Mouse (Mus musculus) CH12.LX (cell line): ENCODE data around the gene Pafah2. TPM values are rescaled to one million over a fixed set of nuclear protein-coding genes. Genes with fewer than 3 reads are reported as not detected.
A peak's percentile ranks its signal among the peaks of the same experiment; 100 is the strongest.

ENCODE experiments used
- DNase-seq: peaks from one replicate; pipeline ENCODE4 v3.0.0-alpha.2; 2013; ENCODE audit errors: extremely low read depth
- H3K27ac ChIP-seq: 2 replicates; pipeline ENCODE4 v1.5.1; 2012; ENCODE audit warnings: low read depth, mild to moderate bottlenecking, control low read depth, moderate library complexity; ENCODE audit not compliant: insufficient read depth
- H3K27me3 ChIP-seq: replicated peaks from 2 replicates; pipeline ENCODE3; 2012; ENCODE audit warnings: inconsistent platforms
- H3K36me3 ChIP-seq, 2 experiments: replicated peaks in 1 of 2; 2 replicates each; pipeline versions ENCODE3 to v1.6.1; 2012; ENCODE audit warnings: inconsistent platforms in 1 of 2, low read length in 1 of 2, mild to moderate bottlenecking in 1 of 2, mixed read lengths in 1 of 2, moderate library complexity in 1 of 2; ENCODE audit not compliant: control insufficient read depth in 1 of 2, insufficient read depth in 1 of 2
- H3K4me1 ChIP-seq, 2 experiments: 2 replicates each; pipeline ENCODE4 v1.6.1; 2012; ENCODE audit warnings: inconsistent platforms in 1 of 2, moderate library complexity in 1 of 2; ENCODE audit not compliant: insufficient read depth in 2 of 2, control insufficient read depth in 1 of 2
- H3K4me2 ChIP-seq: 2 replicates; pipeline ENCODE4 v1.6.1; 2012; ENCODE audit warnings: low read depth, mild to moderate bottlenecking, control low read depth; ENCODE audit not compliant: poor library complexity, insufficient read depth, severe bottlenecking
- H3K4me3 ChIP-seq, 3 experiments: fragments of 150-350 bp in 1 of 3; sonication (generic) in 1 of 3; replicated peaks in 1 of 3; 2 replicates each; pipeline versions ENCODE3 to v1.5.1; 2011 to 2012; ENCODE audit warnings: low read depth in 2 of 3, low read length in 2 of 3, mild to moderate bottlenecking in 2 of 3, moderate library complexity in 2 of 3, control low read depth in 1 of 3, improper control_type of control experiment in 1 of 3, inconsistent platforms in 1 of 3, mixed read lengths in 1 of 3; ENCODE audit not compliant: poor library complexity in 1 of 3
- H3K79me2 ChIP-seq: replicated peaks from 2 replicates; pipeline ENCODE4 v1.6.1; 2012; ENCODE audit warnings: mild to moderate bottlenecking, moderate library complexity; ENCODE audit not compliant: control insufficient read depth, poor library complexity, insufficient read depth, severe bottlenecking; ENCODE audit errors: extremely low read depth
- H3K9ac ChIP-seq: 2 replicates; pipeline ENCODE4 v1.6.1; 2012; ENCODE audit warnings: low read depth, mild to moderate bottlenecking, control low read depth, moderate library complexity; ENCODE audit not compliant: insufficient read depth
- H3K9me3 ChIP-seq: replicated peaks from 2 replicates; pipeline ENCODE3; 2012; ENCODE audit warnings: low read length, inconsistent platforms, mixed read lengths
- CHD2 ChIP-seq: IDR thresholded peaks from 2 replicates; pipeline ENCODE4 v1.6.1; 2011; ENCODE audit warnings: low read length, improper control_type of control experiment
- CTCF ChIP-seq, 2 experiments: IDR thresholded peaks in 1 of 2; conservative IDR thresholded peaks in 1 of 2; 2 replicates each; pipeline ENCODE4 v1.5.1; 2011 to 2012; ENCODE audit warnings: low read depth in 2 of 2, low read length in 2 of 2, improper control_type of control experiment in 1 of 2, inconsistent platforms in 1 of 2, mild to moderate bottlenecking in 1 of 2, moderate library complexity in 1 of 2
- E2F4 ChIP-seq: IDR thresholded peaks from 2 replicates; pipeline ENCODE4 v1.6.1; 2011; ENCODE audit warnings: low read depth, low read length, improper control_type of control experiment; ENCODE audit not compliant: insufficient replicate concordance
- HCFC1 ChIP-seq: IDR thresholded peaks from 2 replicates; pipeline ENCODE4 v1.6.1; 2012; ENCODE audit warnings: low read depth, mild to moderate bottlenecking, inconsistent platforms, low read length, improper control_type of control experiment
- IRF4 ChIP-seq: IDR thresholded peaks from 2 replicates; pipeline ENCODE4 v1.6.1; 2014; ENCODE audit warnings: low read depth, mild to moderate bottlenecking, inconsistent platforms, low read length, improper control_type of control experiment
- JUN ChIP-seq: IDR thresholded peaks from 2 replicates; pipeline ENCODE4 v1.6.1; 2011; ENCODE audit warnings: low read depth, mild to moderate bottlenecking, low read length, improper control_type of control experiment, moderate library complexity; ENCODE audit not compliant: insufficient read depth
- JUND ChIP-seq: conservative IDR thresholded peaks from 2 replicates; pipeline ENCODE4 v1.6.1; 2011; ENCODE audit warnings: low read depth, low read length, improper control_type of control experiment
- KAT2A ChIP-seq: IDR thresholded peaks from 2 replicates; pipeline ENCODE4 v1.6.1; 2012; ENCODE audit warnings: low read length, improper control_type of control experiment, inconsistent platforms; ENCODE audit not compliant: insufficient replicate concordance
- MAFK ChIP-seq: IDR thresholded peaks from 2 replicates; pipeline ENCODE4 v1.6.1; 2011; ENCODE audit warnings: low read length, improper control_type of control experiment; ENCODE audit not compliant: insufficient replicate concordance
- MAZ ChIP-seq: IDR thresholded peaks from 2 replicates; pipeline ENCODE4 v1.6.1; 2012; ENCODE audit warnings: low read depth, mild to moderate bottlenecking, inconsistent platforms, low read length, improper control_type of control experiment, moderate library complexity
- NELFE ChIP-seq: IDR thresholded peaks from 2 replicates; pipeline ENCODE4 v1.6.1; 2011; ENCODE audit warnings: low read depth, low read length, improper control_type of control experiment
- PAX5 ChIP-seq: IDR thresholded peaks from 2 replicates; pipeline ENCODE4 v1.6.1; 2012; ENCODE audit warnings: low read length, inconsistent platforms, mixed read lengths
- POLR2A ChIP-seq: IDR thresholded peaks from 2 replicates; pipeline ENCODE4 v1.6.1; 2011; ENCODE audit warnings: low read depth, mild to moderate bottlenecking, improper control_type of control experiment, low read length
- POLR2AphosphoS2 ChIP-seq: IDR thresholded peaks from 2 replicates; pipeline ENCODE4 v1.6.1; 2011; ENCODE audit warnings: low read depth, low read length, improper control_type of control experiment
- RAD21 ChIP-seq: IDR thresholded peaks from 2 replicates; pipeline ENCODE4 v1.6.1; 2011; ENCODE audit warnings: low read depth, mild to moderate bottlenecking, low read length, improper control_type of control experiment, moderate library complexity
- SIN3A ChIP-seq: IDR thresholded peaks from 2 replicates; pipeline ENCODE4 v1.6.1; 2012; ENCODE audit warnings: low read length, improper control_type of control experiment, inconsistent platforms
- SMC3 ChIP-seq: IDR thresholded peaks from 2 replicates; pipeline ENCODE4 v1.6.1; 2011; ENCODE audit warnings: low read depth, low read length, improper control_type of control experiment
- TBP ChIP-seq: conservative IDR thresholded peaks from 2 replicates; pipeline ENCODE4 v1.6.1; 2011; ENCODE audit warnings: low read depth, low read length, improper control_type of control experiment
- TCF12 ChIP-seq: IDR thresholded peaks from 2 replicates; pipeline ENCODE4 v1.6.1; 2014; ENCODE audit warnings: low read depth, mild to moderate bottlenecking, inconsistent platforms, low read length, improper control_type of control experiment
- UBTF ChIP-seq: IDR thresholded peaks from 2 replicates; pipeline ENCODE4 v1.6.1; 2012; ENCODE audit warnings: low read depth, mild to moderate bottlenecking, inconsistent platforms, low read length, improper control_type of control experiment, moderate library complexity
- ZMIZ1 ChIP-seq: IDR thresholded peaks from 2 replicates; pipeline ENCODE4 v1.6.1; 2012; ENCODE audit warnings: low read depth, mild to moderate bottlenecking, inconsistent platforms, low read length, improper control_type of control experiment
- ZNF384 ChIP-seq: IDR thresholded peaks from 2 replicates; pipeline ENCODE4 v1.6.1; 2012; ENCODE audit warnings: low read depth, low read length, improper control_type of control experiment, inconsistent platforms
- dilution Hi-C: fragments of 300-500 bp; cut with MboI; formaldehyde crosslinking; loops from 2 replicates; pipeline ENCODE4 v1.14.3; 2020; ENCODE audit warnings: low sequenced_read_pairs; ENCODE audit not compliant: extremely low pct_unique_long_range_greater_than_20kb, extremely low pct_ligation_motif_present
- in situ Hi-C: fragments of 300-500 bp; cut with MboI; formaldehyde crosslinking; loops from 3 replicates; pipeline ENCODE4 v1.14.3; 2019; ENCODE audit warnings: low sequenced_read_pairs, low pct_ligation_motif_present, low pct_unique_long_range_greater_than_20kb, mixed read lengths
- polyA plus RNA-seq: library from polyadenylated mRNA; unstranded; fragments of >175 nt; gene quantifications from 2 replicates; pipeline ENCODE4 v1.2.1, GENCODE M21; 2012; ENCODE audit warnings: low read depth; ENCODE audit not compliant: insufficient read length
- total RNA-seq, 2 experiments: library from RNA; depleted of rRNA; stranded (reverse); fragments of 300-350 nt in 1 of 2; fragments of >200 nt in 1 of 2; gene quantifications; 2 replicates each; pipeline ENCODE4 v1.2.3; 2012 to 2014

Gene Pafah2
- total and polyA plus RNA-seq, 3 experiments: 8.9 to 10.7 (median 10.4) TPM

DNA sequence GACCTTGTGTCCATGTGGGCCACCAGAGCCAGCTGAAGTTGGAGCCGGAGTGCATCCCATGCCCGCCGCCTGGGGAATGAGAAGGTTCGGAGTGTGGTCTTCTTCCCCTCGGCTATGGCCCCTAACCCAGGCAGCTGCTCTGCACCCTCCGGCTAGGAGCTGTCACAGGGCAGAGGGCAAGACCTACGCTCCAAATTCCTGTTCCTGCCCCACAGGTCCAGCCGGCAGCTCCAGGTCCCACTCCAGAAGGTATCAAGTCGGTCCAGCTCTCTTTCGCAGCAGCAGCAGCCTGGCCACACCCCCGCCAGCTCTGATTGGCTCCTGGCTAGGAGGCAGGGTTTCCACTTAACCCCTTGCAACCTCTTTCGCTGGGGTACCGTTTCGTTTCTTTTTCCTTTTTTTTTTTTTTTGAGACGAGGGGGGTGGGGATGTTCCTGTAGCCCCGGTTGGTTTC, 23.8 kb upstream of the Pafah2 start:
- DNase-seq: peak; percentile 60
- Histone ChIP-seq H3K9me3 (no peaks in the 10 kb centered on the region), H3K79me2 (no peaks in the 10 kb centered on the region), H3K27me3 (peaks cover 14% of the 10 kb centered on the region), H3K36me3 (peaks cover 0 to 2% of the 10 kb centered on the region in 2 experiments), H3K9ac (peak overlapping the region; percentile 47), H3K4me2 (peak overlapping the region; percentile 73), H3K27ac (no peak overlapping the region), H3K4me1 (peaks cover 5 to 18% of the 10 kb centered on the region in 2 experiments; a peak in 2 of 4 replicates), H3K4me3 (peak overlapping the region; percentile 64 to 75 (median 69))
- dilution Hi-C loops (no loop called here), in situ Hi-C loops (no loop called here)
- TF ChIP-seq E2F4 (no peak), TCF12 (peak; percentile 39; the same call in 1 of the 2 replicates), SIN3A (no peak), JUND (no peak), JUN (no peak), CHD2 (no peak), ZNF384 (peak; percentile 89), NELFE (peak; percentile 44; the same call in 1 of the 2 replicates), POLR2A (peak; percentile 44; the same call in 1 of the 2 replicates), SMC3 (no peak), TBP (no peak), ZMIZ1 (peak; percentile 31; the same call in 1 of the 2 replicates), POLR2AphosphoS2 (no peak), KAT2A (no peak), MAZ (no peak), RAD21 (no peak), UBTF (no peak), MAFK (no peak), CTCF (conservative IDR thresholded peaks at IDR 0.05 in 1 of 2, IDR thresholded peaks at IDR 0.05 in 1 of 2; ENCODE audit: low read depth in 2 of 2, low read length in 2 of 2) (no peak), PAX5 (no peak)

DNA sequence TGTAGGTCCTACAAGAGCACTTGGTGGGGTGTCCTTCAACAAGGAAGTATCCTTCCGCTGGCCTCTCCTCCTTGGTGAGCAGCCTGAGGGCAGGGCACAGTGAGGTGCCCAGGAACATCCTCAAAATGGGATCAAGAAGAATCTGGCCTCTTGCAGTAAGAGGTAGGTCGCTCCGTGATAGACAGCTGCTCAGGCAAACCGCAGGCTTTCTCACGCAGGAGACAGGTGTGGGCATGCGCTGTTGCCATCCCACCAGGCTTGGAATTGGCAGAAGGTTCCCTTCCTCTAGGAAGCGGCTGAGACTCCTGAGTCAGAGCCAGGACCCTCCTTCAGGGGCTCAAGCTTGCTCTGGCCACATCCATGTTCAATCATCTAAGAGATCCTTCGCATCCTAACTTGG, 22.8 kb upstream of the Pafah2 start:
- dilution Hi-C loops (no loop called here), in situ Hi-C loops (no loop called here)
- no peak overlapping the region for H3K9ac ChIP-seq
- no peak overlapping the region for H3K4me3 ChIP-seq
- H3K36me3 ChIP-seq: no peaks in the 10 kb centered on the region
- no peaks in the 10 kb centered on the region for H3K9me3 ChIP-seq
- H3K4me1 ChIP-seq: peaks cover 5 to 19% of the 10 kb centered on the region in 2 experiments; a peak in 2 of 4 replicates
- no peak overlapping the region for H3K4me2 ChIP-seq
- no peak for DNase-seq
- no peaks in the 10 kb centered on the region for H3K79me2 ChIP-seq
- no peak overlapping the region for H3K27ac ChIP-seq
- peaks cover 14% of the 10 kb centered on the region for H3K27me3 ChIP-seq
- TF ChIP-seq SMC3 (no peak), HCFC1 (no peak), IRF4 (no peak)
- TF ChIP-seq, all 38 proteins: peak for 0
